Mouse (Mus musculus) kidney, embryonic 15.5 days (tissue): ENCODE results near the gene Tbx1. TPM values are rescaled to one million over a fixed set of nuclear protein-coding genes. Genes with fewer than 3 reads are reported as not detected.

Source experiments
- polyA plus RNA-seq: library from polyadenylated mRNA; unstranded; fragments of >200 nt; fragmentation: Nextera tagmentation; extraction: Ambion mirVana; gene quantifications from 2 replicates; pipeline ENCODE4 v1.2.1, GENCODE M21; 2015

The Tbx1 gene
- polyA plus RNA-seq, 1 experiment from 2014 or later = 0.40 TPM

Other genes starting within 250 kb of the Tbx1 start
- 22.5 and 29.2 TPM in 2 replicates for gene Tango2, start 242.6 kb downstream of the Tbx1 start, polyA plus RNA-seq
- gene Arvcf, start 242.5 kb downstream of the Tbx1 start, polyA plus RNA-seq = 23.7 and 27.1 TPM in 2 replicates
- gene Txnrd2, start 164.3 kb downstream of the Tbx1 start, polyA plus RNA-seq = 28.1 and 29.1 TPM in 2 replicates
- gene Comt, start 163.8 kb downstream of the Tbx1 start, polyA plus RNA-seq = 97.2 and 103 TPM in 2 replicates
- 13.7 and 17.2 TPM in 2 replicates for gene Gnb1l, start 92.0 kb downstream of the Tbx1 start, polyA plus RNA-seq
- 3.1 and 3.3 TPM in 2 replicates for gene Rtl10, start 91.8 kb downstream of the Tbx1 start, polyA plus RNA-seq
- gene Gp1bb, start 31.7 kb upstream of the Tbx1 start, polyA plus RNA-seq = 0.93 and 1.6 TPM in 2 replicates
- gene Gm49601, start 35.8 kb upstream of the Tbx1 start, polyA plus RNA-seq = 1.5 and 4.3 TPM in 2 replicates
- gene Sept5, start 39.3 kb upstream of the Tbx1 start, polyA plus RNA-seq = 16.3 and 17.1 TPM in 2 replicates
- gene Cldn5, start 186.2 kb upstream of the Tbx1 start, polyA plus RNA-seq = 93.2 and 99.2 TPM in 2 replicates
- 87.0 and 101 TPM in 2 replicates for gene Ufd1, start 221.1 kb upstream of the Tbx1 start, polyA plus RNA-seq
- gene Cdc45, start 221.3 kb upstream of the Tbx1 start, polyA plus RNA-seq = 47.6 and 54.0 TPM in 2 replicates
- gene 2510002D24Rik, start 245.9 kb upstream of the Tbx1 start, polyA plus RNA-seq = 41.3 and 47.7 TPM in 2 replicates
- gene Gm28539, start 245.9 kb upstream of the Tbx1 start, polyA plus RNA-seq = not detected in 2 replicates